Mouse (Mus musculus) embryonic facial prominence, embryonic 15.5 days (tissue): ENCODE measurements around the gene Rab25. TPM values are rescaled to one million over a fixed set of nuclear protein-coding genes. Genes with fewer than 3 reads are reported as not detected.

ENCODE experiments used
- ATAC-seq: fragments of 200-750 bp; cut with Nextera tagmentation; 2 replicates; pipeline ENCODE4 v1.8.0; 2017; ENCODE audit warnings: low read depth, moderate TSS enrichment; ENCODE audit not compliant: insufficient number of reproducible peaks, low FRiP score, low TSS enrichment
- H3K27ac ChIP-seq: fragments of 300-500 bp; sonication (generic); replicated peaks from 2 replicates; pipeline ENCODE4 v1.5.1; 2015; ENCODE audit warnings: mild to moderate bottlenecking, inconsistent platforms
- H3K27me3 ChIP-seq: fragments of 300-500 bp; sonication (generic); 2 replicates; pipeline ENCODE4 v1.6.1; 2015; ENCODE audit warnings: inconsistent platforms
- H3K36me3 ChIP-seq: fragments of 300-500 bp; sonication (generic); 2 replicates; pipeline ENCODE4 v1.6.1; 2015; ENCODE audit warnings: mild to moderate bottlenecking, inconsistent platforms
- H3K4me1 ChIP-seq: fragments of 300-500 bp; sonication (generic); 2 replicates; pipeline ENCODE4 v1.6.1; 2015; ENCODE audit warnings: inconsistent platforms
- H3K4me2 ChIP-seq: fragments of 300-500 bp; sonication (generic); replicated peaks from 2 replicates; pipeline ENCODE4 v1.6.1; 2015; ENCODE audit warnings: mild to moderate bottlenecking, inconsistent platforms
- H3K4me3 ChIP-seq: fragments of 300-500 bp; sonication (generic); replicated peaks from 2 replicates; pipeline ENCODE4 v1.5.1; 2015; ENCODE audit warnings: mild to moderate bottlenecking, inconsistent platforms
- H3K9ac ChIP-seq: fragments of 300-500 bp; sonication (generic); 2 replicates; pipeline ENCODE4 v1.6.1; 2015; ENCODE audit warnings: inconsistent platforms
- H3K9me3 ChIP-seq: fragments of 300-500 bp; sonication (generic); replicated peaks from 2 replicates; pipeline ENCODE4 v1.6.1; 2016; ENCODE audit warnings: inconsistent platforms
- WGBS: fragments of 180-500 bp; shearing (Covaris S2); methylation state at CpG from one replicate; pipeline ENCODE4 v1.1.7; 2015; 5-methylcytosine and 5-hydroxymethylcytosine counted together
- polyA plus RNA-seq: library from polyadenylated mRNA; unstranded; fragments of >200 nt; fragmentation: Nextera tagmentation; extraction: Ambion mirVana; gene quantifications from 2 replicates; pipeline ENCODE4 v1.2.1, GENCODE M21; 2015

The Rab25 gene
- polyA plus RNA-seq, 1 experiment from 2014 or later: 107 TPM

GRCm38 (mm10) chr3:88510421-88511289 is 37.4 kb downstream of the Rab25 start:
- Histone ChIP-seq H3K4me2 (peak overlapping the region; percentile 55), H3K4me3 (peak overlapping the region; percentile 38), H3K9ac (no peak overlapping the region), H3K27me3 (no peaks in the 10 kb centered on the region), H3K27ac (peak overlapping the region; percentile 96), H3K9me3 (no peaks in the 10 kb centered on the region), H3K36me3 (no peaks in the 10 kb centered on the region), H3K4me1 (peaks cover 94% of the 10 kb centered on the region)
- ATAC-seq: no peak
- WGBS: 41% methylated on average over 13 of the region's 13 CpGs

DNA sequence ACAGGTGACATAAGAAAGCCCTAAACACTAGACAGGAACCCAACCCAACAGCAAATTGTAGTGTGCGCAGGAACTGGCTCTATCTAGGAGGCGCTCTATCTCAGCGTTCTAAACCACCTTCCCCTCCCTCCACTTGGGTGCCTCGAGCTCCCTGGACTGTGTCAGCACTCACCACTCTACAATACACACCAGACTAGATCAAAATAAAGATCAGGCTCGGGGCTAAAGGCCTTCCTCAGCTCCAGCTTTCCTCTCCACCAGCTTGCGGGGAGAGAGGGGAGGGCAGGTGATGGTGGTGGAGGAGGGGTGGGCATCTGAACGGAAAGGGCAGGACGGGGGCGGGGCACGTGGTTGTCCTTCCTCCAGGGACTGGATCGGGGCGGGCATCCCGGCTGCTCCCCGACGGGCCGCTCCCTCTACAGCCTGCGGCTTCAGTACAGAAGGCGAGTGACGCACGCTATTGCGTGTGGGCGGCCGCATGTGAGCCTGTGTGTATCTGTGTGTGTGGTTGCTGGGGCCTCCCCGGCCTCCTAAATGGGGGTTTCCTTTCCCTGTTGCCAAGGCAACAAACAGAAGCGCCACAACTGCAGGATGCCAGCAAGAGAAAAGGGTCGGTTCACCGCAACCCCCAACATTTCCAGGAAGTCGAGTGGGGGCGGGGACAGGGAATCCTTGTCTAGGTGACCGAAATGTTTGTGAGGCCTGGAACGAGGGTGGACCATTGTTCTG is 38.2 kb downstream of the Rab25 start, which contains the start of gene Lmna:
Lmna (minus strand) TSS at position 265 of the 729 bp plus-strand sequence.
- H3K9ac ChIP-seq: 0 out of 2 replicates have a peak within 1 kb of the TSS, but pooled peaks have one; percentile 12
- H3K4me2 ChIP-seq: peak within 1 kb of the TSS; percentile 55
- no peaks in the 10 kb centered on the region for H3K9me3 ChIP-seq
- H3K4me3 ChIP-seq: peak within 1 kb of the TSS; percentile 38
- no peaks in the 10 kb centered on the region for H3K27me3 ChIP-seq
- peaks cover 95% of the 10 kb centered on the region for H3K4me1 ChIP-seq
- 2% methylated on average over 30 of the region's 31 CpGs for WGBS
- no peaks in the 10 kb centered on the region for H3K36me3 ChIP-seq
- H3K27ac ChIP-seq: peak within 1 kb of the TSS; percentile 96
- ATAC-seq: peak; percentile 91

DNA sequence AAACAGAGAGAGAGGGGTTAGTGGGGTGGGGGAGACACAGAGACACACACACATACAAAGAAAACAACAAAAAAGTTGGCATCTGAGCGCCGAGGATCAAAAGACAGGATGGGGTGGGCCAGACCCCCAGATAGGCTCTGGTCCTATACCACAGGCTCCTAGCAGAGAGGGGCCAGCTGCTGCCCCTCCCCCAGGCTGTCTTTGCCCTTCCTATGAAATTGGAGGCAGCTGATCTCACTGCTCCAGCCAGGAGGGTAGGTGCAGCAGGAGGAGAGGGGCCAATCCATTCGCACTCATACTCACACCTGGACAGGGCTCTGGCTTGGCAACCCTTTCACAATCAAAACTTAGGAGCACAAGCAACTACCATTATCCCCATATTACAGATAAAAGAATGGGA is 38.9 kb downstream of the Rab25 start:
- H3K9ac ChIP-seq: 0 out of 2 replicates have a peak overlapping the region, but pooled peaks have one; percentile 12
- H3K4me1 ChIP-seq: peaks cover 93% of the 10 kb centered on the region
- 50% methylated on average over 3 of the region's 3 CpGs for WGBS

GRCm38 (mm10) chr3:88505765-88506164 is 42.3 kb downstream of the Rab25 start:
- H3K4me1 ChIP-seq: peaks cover 76% of the 10 kb centered on the region
- peak overlapping the region; percentile 27 for H3K4me2 ChIP-seq
- no peak overlapping the region for H3K4me3 ChIP-seq
- H3K36me3 ChIP-seq: no peaks in the 10 kb centered on the region
- 15% methylated on average over 7 of the region's 7 CpGs for WGBS
- H3K9ac ChIP-seq: no peak overlapping the region
- ATAC-seq: peak; percentile 30
- no peaks in the 10 kb centered on the region for H3K27me3 ChIP-seq
- no peaks in the 10 kb centered on the region for H3K9me3 ChIP-seq
- peak overlapping the region; percentile 97 for H3K27ac ChIP-seq

More for the DNA sequence above, 38.9 kb downstream of the Rab25 start:
- Histone ChIP-seq H3K4me2 (peak overlapping the region; percentile 55), H3K27me3 (no peaks in the 10 kb centered on the region), H3K36me3 (no peaks in the 10 kb centered on the region), H3K4me3 (peak overlapping the region; percentile 38), H3K9me3 (no peaks in the 10 kb centered on the region), H3K27ac (peak overlapping the region; percentile 96)
- ATAC-seq: no peak

DNA sequence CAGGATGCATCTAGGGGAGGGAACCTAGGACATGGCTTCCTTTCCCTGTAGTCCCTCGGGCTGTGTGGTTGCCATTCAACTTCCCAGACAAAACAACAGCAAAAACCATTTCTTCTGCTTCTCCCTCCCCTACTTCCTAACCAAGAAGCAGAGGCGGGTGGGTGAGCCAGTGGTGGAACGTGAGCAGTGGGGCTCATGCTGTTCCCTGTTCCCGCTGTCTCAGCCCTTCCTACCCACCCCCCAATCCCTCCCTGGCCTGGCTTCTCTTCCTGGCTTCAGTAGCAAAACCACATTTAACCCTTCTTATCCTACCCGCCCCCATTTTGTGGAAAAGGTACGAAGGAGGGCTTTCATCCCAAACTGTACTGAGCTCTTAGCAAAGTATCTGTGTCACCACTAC is 43.0 kb downstream of the Rab25 start:
- Histone ChIP-seq H3K4me3 (peak overlapping the region; percentile 1; the same call in 1 of the 2 replicates), H3K9me3 (no peaks in the 10 kb centered on the region), H3K27me3 (no peaks in the 10 kb centered on the region), H3K27ac (peak overlapping the region; percentile 97), H3K4me1 (peaks cover 76% of the 10 kb centered on the region), H3K9ac (no peak overlapping the region), H3K36me3 (no peaks in the 10 kb centered on the region), H3K4me2 (peak overlapping the region; percentile 27)
- WGBS: 24% methylated on average over 6 of the region's 6 CpGs
- peak; percentile 32 for ATAC-seq

DNA sequence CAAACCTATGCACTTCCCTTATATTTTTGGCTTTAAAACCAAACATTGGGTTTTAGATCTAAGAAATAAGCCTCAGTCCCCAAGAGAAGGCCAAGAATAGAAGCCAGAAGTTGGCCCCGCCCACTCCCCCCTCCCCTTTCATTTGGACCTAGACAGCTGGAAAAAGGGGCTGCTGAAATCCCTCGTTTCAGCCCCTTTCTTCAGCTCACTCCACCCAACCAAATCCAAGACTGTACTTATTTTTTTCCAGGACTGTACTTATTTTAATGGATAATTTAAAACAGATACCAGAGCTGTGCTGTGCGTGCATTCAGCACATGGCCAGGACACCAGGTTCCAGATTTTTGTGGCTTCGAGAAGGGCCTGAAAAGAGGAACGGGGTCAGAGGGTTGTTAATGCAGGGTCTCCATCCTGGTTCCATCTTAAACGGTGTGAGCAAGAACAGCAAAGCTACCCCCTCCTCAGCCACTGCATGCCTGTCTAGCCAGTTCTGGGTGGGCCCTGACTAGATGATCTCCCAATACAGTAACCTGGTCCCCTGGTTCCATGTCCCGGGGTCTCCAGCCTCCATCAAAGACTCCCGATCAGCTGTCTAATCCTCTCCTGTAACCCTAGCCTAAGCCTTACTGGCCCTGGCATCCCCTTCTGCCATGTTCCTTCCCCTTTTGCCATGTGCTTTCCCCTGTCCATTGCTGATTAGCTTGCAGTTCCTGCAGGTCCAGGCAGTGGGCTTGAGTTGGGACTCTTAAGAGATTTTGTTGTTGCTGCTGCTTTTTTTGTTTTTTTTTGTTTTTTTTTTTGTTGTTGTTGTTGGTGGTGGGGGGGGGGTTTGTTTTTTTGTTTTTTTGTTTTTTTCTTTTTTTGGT is 44.0 kb downstream of the Rab25 start:
- Histone ChIP-seq H3K27me3 (no peaks in the 10 kb centered on the region), H3K27ac (peak overlapping the region; percentile 97), H3K9me3 (no peaks in the 10 kb centered on the region), H3K4me1 (peaks cover 72% of the 10 kb centered on the region), H3K4me3 (peak overlapping the region; percentile 77), H3K9ac (0 out of 2 replicates have a peak overlapping the region, but pooled peaks have one; percentile 12), H3K36me3 (peaks cover 1% of the 10 kb centered on the region; the same call in 1 of the 2 replicates), H3K4me2 (peak overlapping the region; percentile 80)
- 14% methylated on average over 8 of the region's 8 CpGs for WGBS
- peak; percentile 56 for ATAC-seq

GRCm38 (mm10) chr3:88503505-88503863 is 44.6 kb downstream of the Rab25 start:
- H3K36me3 ChIP-seq: peaks cover 7% of the 10 kb centered on the region; the same call in 1 of the 2 replicates
- H3K4me2 ChIP-seq: peak overlapping the region; percentile 80
- H3K4me1 ChIP-seq: peaks cover 76% of the 10 kb centered on the region
- peak overlapping the region; percentile 12; the same call in 1 of the 2 replicates for H3K9ac ChIP-seq
- H3K4me3 ChIP-seq: peak overlapping the region; percentile 77
- H3K9me3 ChIP-seq: no peaks in the 10 kb centered on the region
- peak; percentile 55 for ATAC-seq
- no peaks in the 10 kb centered on the region for H3K27me3 ChIP-seq
- peak overlapping the region; percentile 97 for H3K27ac ChIP-seq
- 3% methylated on average over 4 of the region's 4 CpGs for WGBS

DNA sequence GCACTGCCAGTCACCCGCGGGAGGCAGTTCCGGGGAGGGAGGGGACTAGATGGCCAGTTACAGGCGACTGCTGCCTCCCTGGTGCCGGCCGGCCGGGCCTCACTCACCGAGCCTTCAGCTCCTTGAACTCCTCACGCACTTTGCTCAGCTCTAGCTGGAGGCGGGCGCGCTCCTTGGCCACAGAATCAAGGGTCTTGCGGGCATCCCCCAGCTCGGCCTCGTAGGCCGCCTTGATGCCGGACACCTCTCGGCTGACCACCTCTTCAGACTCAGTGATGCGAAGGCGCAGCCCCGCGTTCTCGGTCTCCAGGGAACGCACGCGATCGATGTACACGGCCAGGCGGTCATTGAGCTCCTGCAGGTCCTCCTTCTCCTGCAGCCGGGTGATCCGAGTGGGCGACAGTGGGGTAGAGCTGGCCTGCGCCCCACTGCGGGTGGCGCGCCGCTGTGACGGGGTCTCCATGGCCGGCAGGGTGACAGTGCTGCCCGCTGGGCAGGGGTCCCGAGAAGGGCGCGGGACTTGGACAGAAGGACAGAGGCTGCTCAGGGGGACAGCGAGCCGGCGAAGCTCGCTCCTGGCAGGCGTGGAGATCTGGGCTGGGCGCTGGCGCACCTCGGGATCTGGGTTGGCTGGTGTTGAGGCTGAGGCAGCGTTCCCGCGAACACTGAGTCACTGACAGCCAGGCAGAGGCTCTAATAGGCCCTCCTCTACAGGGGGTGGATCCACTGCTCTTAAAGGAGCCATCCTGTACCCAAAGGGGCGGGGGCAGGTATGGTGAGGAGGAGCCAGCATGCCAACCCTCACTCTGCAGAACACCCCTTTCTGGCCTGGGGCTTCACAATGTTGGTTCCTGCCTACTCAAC is 45.2 kb downstream of the Rab25 start:
- peak overlapping the region; percentile 77 for H3K4me3 ChIP-seq
- H3K4me1 ChIP-seq: peaks cover 75% of the 10 kb centered on the region
- peak overlapping the region; percentile 80 for H3K4me2 ChIP-seq

DNA sequence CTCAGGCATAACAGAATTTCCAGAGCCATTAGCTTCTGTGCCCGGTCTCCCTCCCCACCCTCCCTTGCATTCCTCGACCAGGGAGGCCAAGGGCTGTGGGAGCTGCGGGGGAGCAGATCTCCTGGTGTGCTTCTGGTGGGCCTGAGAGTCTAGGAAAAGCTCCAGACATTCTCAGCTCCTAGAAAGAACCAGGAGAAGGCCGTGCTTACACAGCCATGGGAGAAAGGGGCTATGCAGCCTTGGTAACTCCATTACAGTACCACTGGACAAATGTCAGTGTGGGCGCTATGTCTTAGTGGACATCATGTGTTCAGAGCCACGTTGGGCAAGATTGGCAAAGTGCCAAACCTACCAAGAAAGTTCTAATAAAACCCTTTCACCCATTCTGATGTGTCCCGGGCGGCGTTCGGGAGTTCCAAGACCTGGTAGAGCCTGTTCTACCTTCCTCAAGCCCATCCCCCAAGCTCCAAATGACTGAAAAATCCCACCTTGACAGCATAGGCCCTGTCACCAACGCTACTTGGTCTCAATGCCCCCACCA is 46.0 kb downstream of the Rab25 start:
- peaks cover 75% of the 10 kb centered on the region for H3K4me1 ChIP-seq
- 9% methylated on average over 11 of the region's 11 CpGs for WGBS
- H3K4me3 ChIP-seq: peak overlapping the region; percentile 77
- H3K9ac ChIP-seq: peak overlapping the region; percentile 97
- peak overlapping the region; percentile 97 for H3K27ac ChIP-seq
- ATAC-seq: no peak
- no peaks in the 10 kb centered on the region for H3K27me3 ChIP-seq
- H3K4me2 ChIP-seq: peak overlapping the region; percentile 80
- H3K9me3 ChIP-seq: no peaks in the 10 kb centered on the region
- H3K36me3 ChIP-seq: peaks cover 21% of the 10 kb centered on the region

More for the DNA sequence above, 45.2 kb downstream of the Rab25 start:
- H3K27me3 ChIP-seq: no peaks in the 10 kb centered on the region
- no peaks in the 10 kb centered on the region for H3K9me3 ChIP-seq
- H3K9ac ChIP-seq: peak overlapping the region; percentile 97
- peak; percentile 88 for ATAC-seq
- H3K36me3 ChIP-seq: peaks cover 14% of the 10 kb centered on the region
- WGBS: under 1% methylated on average over 55 of the region's 55 CpGs
- H3K27ac ChIP-seq: peak overlapping the region; percentile 97
